Mouse (Mus musculus) thymus, adult 2 months (tissue): Measurements from ENCODE around the gene Rnf181.

Experiments used
- CTCF ChIP-seq: fragments of 200-500 bp; IDR thresholded peaks from 2 replicates; pipeline ENCODE4 v1.5.1; 2012; ENCODE audit warnings: mild to moderate bottlenecking, control low read depth, low read length, moderate library complexity, borderline replicate concordance; ENCODE audit not compliant: control insufficient read depth, poor library complexity, insufficient read depth; ENCODE audit errors: extremely low read depth
- POLR2A ChIP-seq: fragments of 200-500 bp; IDR thresholded peaks from 2 replicates; pipeline ENCODE4 v1.6.1; 2012; ENCODE audit warnings: mild to moderate bottlenecking, low read length, control low read depth, moderate library complexity; ENCODE audit not compliant: control insufficient read depth, poor library complexity, insufficient read depth; ENCODE audit errors: extremely low read depth

- TF ChIP-seq CTCF (no peak), POLR2A (no peak)
These were observed 48.4 kb upstream of the Rnf181 start for GRCm38 (mm10) chr6:72415181-72415580.
